Mouse (Mus musculus): ENCODE results near the gene Arfgap2.

- TF ChIP-seq CTCF (IDR thresholded peaks at IDR 0.05; ENCODE audit: low read depth) = no peak
- no peak for TF ChIP-seq EP300 (IDR thresholded peaks at IDR 0.05; ENCODE audit: low read depth)
Measured at GRCm38 (mm10) chr2:91254725-91255380, 9.9 kb upstream of the Arfgap2 start.
